Mouse (Mus musculus) frontal cortex, postnatal 25 days (tissue): ENCODE results near the gene Ntf5.
A peak's percentile ranks its signal among the peaks of the same experiment; 100 is the strongest.

Experiments
- DNase-seq, 2 experiments: peaks; one replicate each; pipeline ENCODE4 v3.0.0; 2022; ENCODE audit warnings: low spot score in 2 of 2

The Ntf5 gene

GRCm38 (mm10) chr7:45403532-45404261, 9.8 kb upstream of the Ntf5 start:
- no peak for DNase-seq

GRCm38 (mm10) chr7:45405091-45406075, 8.1 kb upstream of the Ntf5 start, which contains the start of gene Kcna7:
Kcna7 (plus strand) TSS chr7:45405653.
- DNase-seq = peak; percentile 46 to 59

GRCm38 (mm10) chr7:45406157-45407156, 7.0 kb upstream of the Ntf5 start:
- DNase-seq = no peak

- no peak for DNase-seq
Measured at GRCm38 (mm10) chr7:45407836-45408235, 5.7 kb upstream of the Ntf5 start.

- no peak for DNase-seq
Measured at GRCm38 (mm10) chr7:45408351-45408750, 5.1 kb upstream of the Ntf5 start.

GRCm38 (mm10) chr7:45408949-45409348, 4.5 kb upstream of the Ntf5 start:
- DNase-seq = no peak

GRCm38 (mm10) chr7:45409497-45410163, 3.9 kb upstream of the Ntf5 start:
- no peak for DNase-seq

- DNase-seq = no peak
Measured at GRCm38 (mm10) chr7:45412421-45412820, 1.1 kb upstream of the Ntf5 start.

- DNase-seq = no peak
Measured at GRCm38 (mm10) chr7:45413864-45414739, 607 bp downstream of the Ntf5 start.

GRCm38 (mm10) chr7:45414740-45415224, 1.3 kb downstream of the Ntf5 start:
- no peak for DNase-seq

GRCm38 (mm10) chr7:45415636-45416035, 2.1 kb downstream of the Ntf5 start:
- no peak for DNase-seq

- DNase-seq = no peak
Measured at GRCm38 (mm10) chr7:45417962-45418492, 4.5 kb downstream of the Ntf5 start.

- DNase-seq = no peak
Measured at GRCm38 (mm10) chr7:45419859-45420614, 6.5 kb downstream of the Ntf5 start.

- no peak for DNase-seq
Measured at GRCm38 (mm10) chr7:45420615-45420919, 7.1 kb downstream of the Ntf5 start, which contains the start of gene Lhb. Lhb (plus strand) TSS chr7:45420820.

- no peak for DNase-seq
Measured at GRCm38 (mm10) chr7:45421194-45421593, 7.7 kb downstream of the Ntf5 start.

GRCm38 (mm10) chr7:45426556-45426955, 13.1 kb downstream of the Ntf5 start:
- DNase-seq = no peak

GRCm38 (mm10) chr7:45433835-45434202, 20.3 kb downstream of the Ntf5 start:
- DNase-seq = no peak

GRCm38 (mm10) chr7:45434203-45435015, 20.9 kb downstream of the Ntf5 start, which contains the start of gene Gys1:
Gys1 (plus strand) TSS chr7:45434844.
- peak; percentile 100 for DNase-seq
